Mouse (Mus musculus): ENCODE data around the gene Olfr323.
A peak's percentile ranks its signal among the peaks of the same experiment; 100 is the strongest.

Olfr323 gene

GRCm38 (mm10) chr11:58602800-58603560 lies 27.3 kb downstream of the Olfr323 start:
- peak; percentile 29 for DNase-seq (ENCODE audit: extremely low read depth, low read depth)

GRCm38 (mm10) chr11:58602062-58602461 lies 28.2 kb downstream of the Olfr323 start:
- no peak for DNase-seq (ENCODE audit: extremely low read depth, low read depth)

GRCm38 (mm10) chr11:58597837-58598236 lies 32.5 kb downstream of the Olfr323 start:
- peak; percentile 23 for DNase-seq (ENCODE audit: extremely low read depth, low read depth)

GRCm38 (mm10) chr11:58594814-58595213 lies 35.5 kb downstream of the Olfr323 start, which contains the start of gene Olfr324:
Olfr324 (plus strand) TSS chr11:58595114.
- DNase-seq (ENCODE audit: extremely low read depth, low read depth) = no peak

GRCm38 (mm10) chr11:58588620-58589250 lies 41.6 kb downstream of the Olfr323 start:
- no peak for DNase-seq (ENCODE audit: extremely low read depth, low read depth)

GRCm38 (mm10) chr11:58587898-58588348 lies 42.4 kb downstream of the Olfr323 start:
- peak; percentile 61 for DNase-seq (ENCODE audit: extremely low read depth, low read depth)

- DNase-seq (ENCODE audit: extremely low read depth, low read depth) = no peak
Measured at GRCm38 (mm10) chr11:58578636-58579035, 51.7 kb downstream of the Olfr323 start.

GRCm38 (mm10) chr11:58577430-58577829 lies 52.9 kb downstream of the Olfr323 start, which contains the start of gene Olfr325:
Olfr325 (plus strand) TSS chr11:58577730.
- no peak for DNase-seq (ENCODE audit: extremely low read depth, low read depth)
